Mouse (Mus musculus) retina, postnatal 1 day (tissue): Measurements from ENCODE around the gene Runx2.
A peak's percentile ranks its signal among the peaks of the same experiment; 100 is the strongest.

Experiments
- DNase-seq: peaks from one replicate; pipeline ENCODE4 v3.0.0-alpha.2; 2012

The Runx2 gene

GRCm38 (mm10) chr17:44577791-44578190 is 236.8 kb downstream of the Runx2 start:
- DNase-seq, result peak; percentile 69

- DNase-seq, result no peak
Observed at GRCm38 (mm10) chr17:44570899-44571298, 243.7 kb downstream of the Runx2 start.

GRCm38 (mm10) chr17:44569020-44569621 is 245.5 kb downstream of the Runx2 start:
- DNase-seq, result no peak

- DNase-seq, result no peak
Observed at GRCm38 (mm10) chr17:44566992-44567391, 247.6 kb downstream of the Runx2 start.

- no peak for DNase-seq
Observed at GRCm38 (mm10) chr17:44565884-44566515, 248.6 kb downstream of the Runx2 start.

GRCm38 (mm10) chr17:44565311-44565831 is 249.2 kb downstream of the Runx2 start:
- no peak for DNase-seq

GRCm38 (mm10) chr17:44564611-44565198 is 249.9 kb downstream of the Runx2 start:
- DNase-seq, result no peak

GRCm38 (mm10) chr17:44560016-44560415 is 254.6 kb downstream of the Runx2 start:
- DNase-seq, result peak; percentile 37

GRCm38 (mm10) chr17:44557199-44558111 is 257.1 kb downstream of the Runx2 start:
- no peak for DNase-seq

GRCm38 (mm10) chr17:44554941-44555340 is 259.7 kb downstream of the Runx2 start:
- no peak for DNase-seq

- no peak for DNase-seq
Observed at GRCm38 (mm10) chr17:44549551-44549950, 265.0 kb downstream of the Runx2 start.

- no peak for DNase-seq
Observed at GRCm38 (mm10) chr17:44547922-44548321, 266.7 kb downstream of the Runx2 start.

GRCm38 (mm10) chr17:44546801-44547200 is 267.8 kb downstream of the Runx2 start:
- DNase-seq, result peak; percentile 13

- DNase-seq, result no peak
Observed at GRCm38 (mm10) chr17:44545141-44545813, 269.3 kb downstream of the Runx2 start.

GRCm38 (mm10) chr17:44542706-44543105 is 271.9 kb downstream of the Runx2 start:
- no peak for DNase-seq

GRCm38 (mm10) chr17:44540699-44541098 is 273.9 kb downstream of the Runx2 start:
- no peak for DNase-seq

GRCm38 (mm10) chr17:44538921-44539320 is 275.7 kb downstream of the Runx2 start:
- no peak for DNase-seq

- DNase-seq, result peak; percentile 24
Observed at GRCm38 (mm10) chr17:44530000-44530399, 284.6 kb downstream of the Runx2 start.

- no peak for DNase-seq
Observed at GRCm38 (mm10) chr17:44528617-44529016, 286.0 kb downstream of the Runx2 start.

- no peak for DNase-seq
Observed at GRCm38 (mm10) chr17:44524146-44524545, 290.5 kb downstream of the Runx2 start.

GRCm38 (mm10) chr17:44522906-44523305 is 291.7 kb downstream of the Runx2 start:
- DNase-seq, result no peak
